Mouse (Mus musculus) left cerebral cortex, postnatal 36 days (tissue): ENCODE measurements around the gene Slc9a9. TPM values are rescaled to one million over a fixed set of nuclear protein-coding genes. Genes with fewer than 3 reads are reported as not detected.

Source experiments
- DNase-seq, 2 experiments: peaks; one replicate each; pipeline ENCODE4 v3.0.0; 2021 to 2022; ENCODE audit warnings: low spot score in 2 of 2, mixed read lengths in 1 of 2
- intact Hi-C: fragments of 180-260 bp; cut with DNase I; formaldehyde crosslinking; loops from one replicate; pipeline ENCODE4 v1.15.1; 2025
- total RNA-seq, 2 experiments: library from RNA; stranded (reverse); gene quantifications; 2 replicates each; pipeline ENCODE4 v1.2.3; 2021

Gene Slc9a9
- total RNA-seq, 2 experiments from 2014 or later: 20.1 to 22.5 TPM

- intact Hi-C loops: no loop called here
- no peak for DNase-seq
Observed at GRCm38 (mm10) chr9:94716695-94717094, 47.0 kb downstream of the Slc9a9 start.

GRCm38 (mm10) chr9:94723631-94724030, 53.9 kb downstream of the Slc9a9 start:
- intact Hi-C loops: no loop called here
- DNase-seq: no peak

GRCm38 (mm10) chr9:94725121-94725520, 55.4 kb downstream of the Slc9a9 start:
- no peak for DNase-seq
- intact Hi-C loops: no loop called here

- no peak for DNase-seq
- intact Hi-C loops: no loop called here
Observed at GRCm38 (mm10) chr9:94727457-94727856, 57.7 kb downstream of the Slc9a9 start.

GRCm38 (mm10) chr9:94730396-94730795, 60.7 kb downstream of the Slc9a9 start:
- no peak for DNase-seq
- intact Hi-C loops: no loop called here

- intact Hi-C loops: no loop called here
- no peak for DNase-seq
Observed at GRCm38 (mm10) chr9:94732136-94732535, 62.4 kb downstream of the Slc9a9 start.

- intact Hi-C loops: no loop called here
- DNase-seq: no peak
Observed at GRCm38 (mm10) chr9:94732599-94733287, 63.0 kb downstream of the Slc9a9 start.

GRCm38 (mm10) chr9:94734320-94734719, 64.6 kb downstream of the Slc9a9 start:
- DNase-seq: no peak
- intact Hi-C loops: no loop called here

- intact Hi-C loops: loop anchor here (5.0 kb wide), 1 partner anchor 735 kb away; no protein-coding TSS in a partner anchor
- DNase-seq: no peak
Observed at GRCm38 (mm10) chr9:94737226-94737625, 67.5 kb downstream of the Slc9a9 start.

GRCm38 (mm10) chr9:94738555-94739427, 69.1 kb downstream of the Slc9a9 start:
- intact Hi-C loops: loop anchor here (2.0 to 5.0 kb wide), 2 partner anchors 668 to 734 kb away; partner anchors contain the start of gene Chst2
- DNase-seq: peak; percentile 51 to 74

GRCm38 (mm10) chr9:94740841-94741240, 71.1 kb downstream of the Slc9a9 start:
- intact Hi-C loops: loop anchor here (10.0 kb wide), 1 partner anchor 104 kb away; no protein-coding TSS in a partner anchor
- no peak for DNase-seq

GRCm38 (mm10) chr9:94743291-94743690, 73.6 kb downstream of the Slc9a9 start:
- intact Hi-C loops: loop anchor here (10.0 kb wide), 1 partner anchor 102 kb away; no protein-coding TSS in a partner anchor
- no peak for DNase-seq

GRCm38 (mm10) chr9:94748503-94748902, 78.8 kb downstream of the Slc9a9 start:
- DNase-seq: no peak
- intact Hi-C loops: loop anchor here (10.0 kb wide), 1 partner anchor 96 kb away; no protein-coding TSS in a partner anchor

- DNase-seq: no peak
- intact Hi-C loops: no loop called here
Observed at GRCm38 (mm10) chr9:94750187-94750586, 80.5 kb downstream of the Slc9a9 start.

- DNase-seq: no peak
- intact Hi-C loops: no loop called here
Observed at GRCm38 (mm10) chr9:94750935-94751637, 81.4 kb downstream of the Slc9a9 start.

- intact Hi-C loops: no loop called here
- no peak for DNase-seq
Observed at GRCm38 (mm10) chr9:94751638-94752021, 81.9 kb downstream of the Slc9a9 start.

GRCm38 (mm10) chr9:94752121-94752520, 82.4 kb downstream of the Slc9a9 start:
- DNase-seq: no peak
- intact Hi-C loops: no loop called here

- intact Hi-C loops: loop anchor here (10.0 kb wide), 1 partner anchor 75 kb away; no protein-coding TSS in a partner anchor
- no peak for DNase-seq
Observed at GRCm38 (mm10) chr9:94759904-94760303, 90.2 kb downstream of the Slc9a9 start.

- no peak for DNase-seq
- intact Hi-C loops: loop anchor here (10.0 kb wide), 1 partner anchor 67 kb away; no protein-coding TSS in a partner anchor
Observed at GRCm38 (mm10) chr9:94768114-94768513, 98.4 kb downstream of the Slc9a9 start.

- no peak for DNase-seq
- intact Hi-C loops: loop anchor here (10.0 kb wide), 1 partner anchor 66 kb away; no protein-coding TSS in a partner anchor
Observed at GRCm38 (mm10) chr9:94768524-94768923, 98.8 kb downstream of the Slc9a9 start.
